Mouse (Mus musculus) hindbrain, embryonic 11.5 days (tissue): ENCODE data around the gene Mrps14. TPM values are rescaled to one million over a fixed set of nuclear protein-coding genes. Genes with fewer than 3 reads are reported as not detected.

Experiments used
- ATAC-seq: fragments of 200-750 bp; cut with Nextera tagmentation; 2 replicates; pipeline ENCODE4 v1.8.0; 2017; ENCODE audit warnings: mild to moderate bottlenecking, moderate TSS enrichment, moderate library complexity; ENCODE audit not compliant: low FRiP score
- DNase-seq: peaks from one replicate; pipeline ENCODE4 v3.0.0-alpha.2; 2015; ENCODE audit warnings: low spot score
- H3K27ac ChIP-seq: fragments of 300-500 bp; sonication (generic); 2 replicates; pipeline ENCODE4 v1.5.1; 2014; ENCODE audit warnings: mild to moderate bottlenecking, low read depth, low read length
- H3K27me3 ChIP-seq: fragments of 300-500 bp; sonication (generic); 2 replicates; pipeline ENCODE4 v1.6.1; 2014; ENCODE audit warnings: mild to moderate bottlenecking, low read length, moderate library complexity, mixed read lengths; ENCODE audit not compliant: control insufficient read depth, insufficient read depth
- H3K36me3 ChIP-seq: fragments of 300-500 bp; sonication (generic); 2 replicates; pipeline ENCODE4 v1.6.1; 2014; ENCODE audit warnings: mild to moderate bottlenecking, low read length, moderate library complexity, mixed read lengths; ENCODE audit not compliant: control insufficient read depth, insufficient read depth
- H3K4me1 ChIP-seq: fragments of 300-500 bp; sonication (generic); replicated peaks from 2 replicates; pipeline ENCODE4 v1.6.1; 2014; ENCODE audit warnings: low read length, mixed read lengths; ENCODE audit not compliant: control insufficient read depth, insufficient read depth
- H3K4me2 ChIP-seq: fragments of 300-500 bp; sonication (generic); replicated peaks from 2 replicates; pipeline ENCODE4 v1.6.1; 2014; ENCODE audit warnings: mild to moderate bottlenecking, low read depth, low read length
- H3K4me3 ChIP-seq: fragments of 300-500 bp; sonication (generic); 2 replicates; pipeline ENCODE4 v1.5.1; 2014; ENCODE audit warnings: low read depth, low read length
- H3K9ac ChIP-seq: fragments of 300-500 bp; sonication (generic); 2 replicates; pipeline ENCODE4 v1.6.1; 2014; ENCODE audit warnings: low read depth, low read length
- H3K9me3 ChIP-seq: fragments of 300-500 bp; sonication (generic); 2 replicates; pipeline ENCODE4 v1.6.1; 2016; ENCODE audit warnings: low read length; ENCODE audit not compliant: control insufficient read depth
- WGBS: fragments of 180-500 bp; shearing (Covaris S2); extraction: QIAGEN DNeasy Blood & Tissue Kit; methylation state at CpG from one replicate; pipeline ENCODE4 v1.1.7; 2014; 5-methylcytosine and 5-hydroxymethylcytosine counted together
- polyA plus RNA-seq: library from polyadenylated mRNA; unstranded; fragments of >200 nt; fragmentation: Nextera tagmentation; extraction: Ambion mirVana; gene quantifications from 2 replicates; pipeline ENCODE4 v1.2.1, GENCODE M21; 2014

The Mrps14 gene
- polyA plus RNA-seq, 1 experiment from 2014 or later: 233 TPM

GRCm38 (mm10) chr1:160181216-160181615 lies 13.8 kb upstream of the Mrps14 start:
- ATAC-seq (no peak), DNase-seq (no peak)
- Histone ChIP-seq H3K36me3 (no peaks in the 10 kb centered on the region), H3K27ac (no peak overlapping the region), H3K4me3 (no peak overlapping the region), H3K9me3 (no peaks in the 10 kb centered on the region), H3K9ac (no peak overlapping the region), H3K27me3 (no peaks in the 10 kb centered on the region), H3K4me1 (no peaks in the 10 kb centered on the region), H3K4me2 (no peak overlapping the region)
- 82% methylated on average over 4 of the region's 4 CpGs for WGBS

GRCm38 (mm10) chr1:160184506-160184905 lies 10.5 kb upstream of the Mrps14 start:
- WGBS: 25% methylated on average over 5 of the region's 5 CpGs
- Histone ChIP-seq H3K27me3 (no peaks in the 10 kb centered on the region), H3K9ac (no peak overlapping the region), H3K27ac (no peak overlapping the region), H3K9me3 (no peaks in the 10 kb centered on the region), H3K36me3 (no peaks in the 10 kb centered on the region), H3K4me3 (no peak overlapping the region), H3K4me2 (no peak overlapping the region), H3K4me1 (no peaks in the 10 kb centered on the region)
- peak; percentile 81 for ATAC-seq
- DNase-seq: peak; percentile 73

- Histone ChIP-seq H3K4me3 (peak overlapping the region; percentile 80), H3K9me3 (no peaks in the 10 kb centered on the region), H3K27me3 (no peaks in the 10 kb centered on the region), H3K9ac (peak overlapping the region; percentile 91), H3K27ac (peak overlapping the region; percentile 61), H3K4me2 (peak overlapping the region; percentile 70), H3K36me3 (0 out of 2 replicates have a peak, but pooled peaks cover 2% of the 10 kb centered on the region), H3K4me1 (no peaks in the 10 kb centered on the region)
- DNase-seq (no peak), ATAC-seq (no peak)
- under 1% methylated on average over 13 of the region's 13 CpGs for WGBS
Observed at GRCm38 (mm10) chr1:160195337-160195663, 285 bp downstream of the Mrps14 start.

- no peak for DNase-seq
- Histone ChIP-seq H3K4me3 (no peak overlapping the region), H3K27me3 (no peaks in the 10 kb centered on the region), H3K4me1 (no peaks in the 10 kb centered on the region), H3K4me2 (no peak overlapping the region), H3K27ac (no peak overlapping the region), H3K36me3 (peaks cover 7% of the 10 kb centered on the region; the same call in 1 of the 2 replicates), H3K9ac (no peak overlapping the region), H3K9me3 (no peaks in the 10 kb centered on the region)
- no peak for ATAC-seq
Observed at GRCm38 (mm10) chr1:160205486-160205885, 10.5 kb downstream of the Mrps14 start.

- 38% methylated on average over 2 of the region's 2 CpGs for WGBS
- ATAC-seq: no peak
- Histone ChIP-seq H3K4me2 (0 out of 2 replicates have a peak overlapping the region, but pooled peaks have one; percentile 9), H3K4me3 (no peak overlapping the region), H3K9me3 (no peaks in the 10 kb centered on the region), H3K27ac (no peak overlapping the region), H3K27me3 (no peaks in the 10 kb centered on the region), H3K36me3 (peaks cover 4% of the 10 kb centered on the region; the same call in 1 of the 2 replicates), H3K9ac (no peak overlapping the region), H3K4me1 (no peaks in the 10 kb centered on the region)
- DNase-seq: no peak
Observed at GRCm38 (mm10) chr1:160209844-160210243, 14.8 kb downstream of the Mrps14 start.

- Histone ChIP-seq H3K4me2 (peak overlapping the region; percentile 63), H3K4me3 (peak overlapping the region; percentile 85; the same call in 1 of the 2 replicates), H3K9ac (no peak overlapping the region), H3K4me1 (no peaks in the 10 kb centered on the region), H3K27ac (no peak overlapping the region), H3K36me3 (peaks cover 4% of the 10 kb centered on the region; the same call in 1 of the 2 replicates), H3K27me3 (no peaks in the 10 kb centered on the region), H3K9me3 (no peaks in the 10 kb centered on the region)
- ATAC-seq: no peak
- WGBS: 60% methylated on average over 3 of the region's 3 CpGs
- DNase-seq: no peak
Observed at GRCm38 (mm10) chr1:160210566-160210965, 15.6 kb downstream of the Mrps14 start.

GRCm38 (mm10) chr1:160211597-160212122 lies 16.6 kb downstream of the Mrps14 start:
- Histone ChIP-seq H3K27ac (0 out of 2 replicates have a peak overlapping the region, but pooled peaks have one; percentile 96), H3K27me3 (no peaks in the 10 kb centered on the region), H3K4me3 (peak overlapping the region; percentile 85), H3K4me1 (no peaks in the 10 kb centered on the region), H3K9me3 (no peaks in the 10 kb centered on the region), H3K36me3 (no peaks in the 10 kb centered on the region), H3K9ac (peak overlapping the region; percentile 68), H3K4me2 (peak overlapping the region; percentile 63)
- ATAC-seq (no peak), DNase-seq (peak; percentile 21)
- 3% methylated on average over 8 of the region's 8 CpGs for WGBS

- DNase-seq: no peak
- peak overlapping the region; percentile 68 for H3K9ac ChIP-seq
- H3K9me3 ChIP-seq: no peaks in the 10 kb centered on the region
- WGBS: 0% methylated on average over 44 of the region's 45 CpGs
- peak overlapping the region; percentile 85 for H3K4me3 ChIP-seq
- H3K4me2 ChIP-seq: peak overlapping the region; percentile 63
- no peaks in the 10 kb centered on the region for H3K27me3 ChIP-seq
- H3K27ac ChIP-seq: peak overlapping the region; percentile 96
- H3K4me1 ChIP-seq: no peaks in the 10 kb centered on the region
- peak; percentile 78 for ATAC-seq
- no peaks in the 10 kb centered on the region for H3K36me3 ChIP-seq
Observed at GRCm38 (mm10) chr1:160212123-160212691, 17.2 kb downstream of the Mrps14 start.
